Mouse (Mus musculus) heart, postnatal 0 days (tissue): ENCODE measurements at regions not wholly inside any gene's neighbourhood (a gene's known extent, or its start where the extent isn't known, plus 50 kb on each side); places are given as distances from the start of the nearest gene placed in this dataset.

ENCODE experiments used
- ATAC-seq: fragments of 200-750 bp; cut with Nextera tagmentation; 2 replicates; pipeline ENCODE4 v1.8.0; 2017; ENCODE audit warnings: low read depth, moderate number of reproducible peaks, moderate library complexity; ENCODE audit not compliant: insufficient read depth
- DNase-seq: peaks from one replicate; pipeline ENCODE4 v3.0.0-alpha.2; 2016; ENCODE audit warnings: low spot score
- H3K27ac ChIP-seq: fragments of 300-500 bp; sonication (generic); 2 replicates; pipeline ENCODE4 v1.5.1; 2014; ENCODE audit warnings: low read depth, mild to moderate bottlenecking
- H3K27me3 ChIP-seq: fragments of 300-500 bp; sonication (generic); 2 replicates; pipeline ENCODE4 v1.6.1; 2014; ENCODE audit warnings: low read length, mixed read lengths; ENCODE audit not compliant: control insufficient read depth, insufficient read depth
- H3K36me3 ChIP-seq: fragments of 300-500 bp; sonication (generic); replicated peaks from 2 replicates; pipeline ENCODE4 v1.6.1; 2014; ENCODE audit warnings: low read length, mixed read lengths; ENCODE audit not compliant: control insufficient read depth, insufficient read depth
- H3K4me1 ChIP-seq: fragments of 300-500 bp; sonication (generic); 2 replicates; pipeline ENCODE4 v1.6.1; 2014; ENCODE audit warnings: antibody characterized with exemption; ENCODE audit not compliant: control insufficient read depth, insufficient read depth
- H3K4me2 ChIP-seq: fragments of 300-500 bp; sonication (generic); 2 replicates; pipeline ENCODE4 v1.6.1; 2014; ENCODE audit warnings: low read depth, mild to moderate bottlenecking, low read length, moderate library complexity
- H3K4me3 ChIP-seq: fragments of 300-500 bp; sonication (generic); 2 replicates; pipeline ENCODE4 v1.5.1; 2014; ENCODE audit warnings: low read depth, low read length
- H3K9ac ChIP-seq: fragments of 300-500 bp; sonication (generic); replicated peaks from 2 replicates; pipeline ENCODE4 v1.6.1; 2014; ENCODE audit warnings: low read depth, low read length, mixed read lengths
- H3K9me3 ChIP-seq: fragments of 300-500 bp; sonication (generic); replicated peaks from 2 replicates; pipeline ENCODE4 v1.6.1; 2016; ENCODE audit warnings: low read length; ENCODE audit not compliant: control insufficient read depth
- CTCF ChIP-seq: IDR thresholded peaks from 2 replicates; pipeline ENCODE4 v1.5.1; 2016; ENCODE audit warnings: antibody characterized with exemption, control low read depth, low read depth
- EP300 ChIP-seq: IDR thresholded peaks from 2 replicates; pipeline ENCODE4 v1.6.1; 2016; ENCODE audit warnings: antibody characterized with exemption, low read depth
- WGBS: fragments of 180-500 bp; shearing (Covaris S2); extraction: QIAGEN DNeasy Blood & Tissue Kit; methylation state at CpG from one replicate; pipeline ENCODE4 v1.1.7; 2014; 5-methylcytosine and 5-hydroxymethylcytosine counted together

GRCm38 (mm10) chr7:136342211-136342799 lies 552.1 kb upstream of the Mgmt start:
- ATAC-seq, result no peak
- no peak for TF ChIP-seq CTCF
- peak overlapping the region; percentile 51; the same call in 1 of the 2 replicates for H3K27ac ChIP-seq

GRCm38 (mm10) chr7:136342822-136343221 lies 551.6 kb upstream of the Mgmt start:
- no peaks in the 10 kb centered on the region for H3K36me3 ChIP-seq
- no peaks in the 10 kb centered on the region for H3K9me3 ChIP-seq
- peak; percentile 63; the same call in 1 of the 2 replicates for ATAC-seq
- H3K27ac ChIP-seq, result peak overlapping the region; percentile 51; the same call in 1 of the 2 replicates
- no peak overlapping the region for H3K9ac ChIP-seq
- H3K4me3 ChIP-seq, result no peak overlapping the region
- peak; percentile 74 for DNase-seq
- H3K4me1 ChIP-seq, result 0 out of 2 replicates have a peak, but pooled peaks cover 11% of the 10 kb centered on the region
- TF ChIP-seq EP300 (no peak), CTCF (no peak)
- no peaks in the 10 kb centered on the region for H3K27me3 ChIP-seq
- H3K4me2 ChIP-seq, result no peak overlapping the region
- WGBS, result 18% methylated on average over 8 of the region's 8 CpGs

More at GRCm38 (mm10) chr7:136342211-136342799, 552.1 kb upstream of the Mgmt start:
- 0 out of 2 replicates have a peak, but pooled peaks cover 11% of the 10 kb centered on the region for H3K4me1 ChIP-seq
- no peak overlapping the region for H3K9ac ChIP-seq
- no peaks in the 10 kb centered on the region for H3K27me3 ChIP-seq
- H3K36me3 ChIP-seq, result no peaks in the 10 kb centered on the region
- WGBS, result 67% methylated on average over 10 of the region's 10 CpGs
- H3K4me2 ChIP-seq, result no peak overlapping the region
- no peaks in the 10 kb centered on the region for H3K9me3 ChIP-seq
- DNase-seq, result no peak
- H3K4me3 ChIP-seq, result no peak overlapping the region

- ATAC-seq, result no peak
- TF ChIP-seq EP300 (no peak), CTCF (no peak)
- Histone ChIP-seq H3K9me3 (no peaks in the 10 kb centered on the region), H3K27ac (no peak overlapping the region), H3K9ac (no peak overlapping the region), H3K4me2 (no peak overlapping the region), H3K36me3 (no peaks in the 10 kb centered on the region), H3K4me3 (no peak overlapping the region), H3K27me3 (no peaks in the 10 kb centered on the region), H3K4me1 (0 out of 2 replicates have a peak, but pooled peaks cover 11% of the 10 kb centered on the region)
- 83% methylated on average over 4 of the region's 4 CpGs for WGBS
- DNase-seq, result no peak
These were observed 550.9 kb upstream of the Mgmt start for GRCm38 (mm10) chr7:136343494-136343893.

GRCm38 (mm10) chr7:136345051-136345450 lies 549.4 kb upstream of the Mgmt start:
- no peak overlapping the region for H3K9ac ChIP-seq
- H3K4me1 ChIP-seq, result 0 out of 2 replicates have a peak, but pooled peaks cover 11% of the 10 kb centered on the region
- no peaks in the 10 kb centered on the region for H3K27me3 ChIP-seq
- no peak overlapping the region for H3K4me2 ChIP-seq
- ATAC-seq, result no peak
- no peak for TF ChIP-seq EP300
- no peak for DNase-seq
- no peaks in the 10 kb centered on the region for H3K36me3 ChIP-seq
- 62% methylated on average over 3 of the region's 3 CpGs for WGBS
- H3K9me3 ChIP-seq, result no peaks in the 10 kb centered on the region
- no peak overlapping the region for H3K27ac ChIP-seq
- no peak overlapping the region for H3K4me3 ChIP-seq

GRCm38 (mm10) chr7:136346531-136346930 lies 547.9 kb upstream of the Mgmt start:
- no peak overlapping the region for H3K27ac ChIP-seq
- H3K27me3 ChIP-seq, result no peaks in the 10 kb centered on the region
- ATAC-seq (no peak), DNase-seq (no peak)
- WGBS, result 77% methylated on average over 4 of the region's 4 CpGs
- no peaks in the 10 kb centered on the region for H3K36me3 ChIP-seq
- no peaks in the 10 kb centered on the region for H3K9me3 ChIP-seq
- no peak overlapping the region for H3K4me3 ChIP-seq
- TF ChIP-seq CTCF (no peak), EP300 (no peak)
- no peak overlapping the region for H3K9ac ChIP-seq
- 0 out of 2 replicates have a peak, but pooled peaks cover 11% of the 10 kb centered on the region for H3K4me1 ChIP-seq
- H3K4me2 ChIP-seq, result no peak overlapping the region

- H3K27ac ChIP-seq, result no peak overlapping the region
- H3K4me1 ChIP-seq, result no peaks in the 10 kb centered on the region
- no peak overlapping the region for H3K9ac ChIP-seq
- TF ChIP-seq CTCF (no peak), EP300 (no peak)
- no peaks in the 10 kb centered on the region for H3K36me3 ChIP-seq
- ATAC-seq (no peak), DNase-seq (no peak)
- H3K4me3 ChIP-seq, result no peak overlapping the region
- H3K27me3 ChIP-seq, result no peaks in the 10 kb centered on the region
- 47% methylated on average over 1 of the region's 1 CpGs for WGBS
- no peak overlapping the region for H3K4me2 ChIP-seq
- H3K9me3 ChIP-seq, result no peaks in the 10 kb centered on the region
These were observed 546.1 kb upstream of the Mgmt start for GRCm38 (mm10) chr7:136348309-136348708.
